Mouse (Mus musculus): ENCODE results near the gene Zfp831. TPM values are rescaled to one million over a fixed set of nuclear protein-coding genes. Genes with fewer than 3 reads are reported as not detected.
A peak's percentile ranks its signal among the peaks of the same experiment; 100 is the strongest.

Gene Zfp831
- polyA plus RNA-seq, 1 experiment from 2014 or later = 0.07 TPM

DNA sequence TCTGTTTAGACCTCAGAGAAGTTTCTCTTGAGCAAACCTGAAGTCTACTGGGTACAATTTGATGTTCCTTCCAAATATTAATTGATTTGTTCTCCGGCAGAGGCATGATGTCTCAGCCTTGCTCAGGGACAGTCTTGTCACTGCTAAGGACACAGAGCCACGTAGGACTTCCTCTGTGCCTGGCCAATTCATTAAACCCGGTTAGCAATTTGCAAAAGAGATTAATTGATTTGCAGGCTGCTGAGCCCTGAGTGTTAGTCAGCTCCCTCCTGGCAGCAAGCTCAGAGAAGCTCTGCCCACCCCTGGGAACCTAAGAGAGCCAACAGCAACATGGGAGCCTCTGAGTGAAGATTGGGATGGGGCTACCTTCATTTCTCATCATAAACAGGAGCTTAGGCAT is 25.5 kb downstream of the Zfp831 start:
- TF ChIP-seq CTCF (IDR thresholded peaks at IDR 0.05; ENCODE audit: low read depth) (no peak), EP300 (IDR thresholded peaks at IDR 0.05; ENCODE audit: low read depth) (no peak)
- Histone ChIP-seq H3K27ac (ENCODE audit: low read depth) (no peak overlapping the region), H3K27me3 (ENCODE audit: insufficient read depth, low read length) (no peaks in the 10 kb centered on the region), H3K4me3 (ENCODE audit: low read depth, low read length) (no peak overlapping the region), H3K4me1 (ENCODE audit: insufficient read depth) (peaks cover 9% of the 10 kb centered on the region), H3K4me2 (ENCODE audit: low read depth, low read length) (no peak overlapping the region), H3K9me3 (ENCODE audit: low read length) (no peaks in the 10 kb centered on the region), H3K9ac (replicated peaks) (no peak overlapping the region), H3K36me3 (replicated peaks; ENCODE audit: insufficient read depth, low read length) (no peaks in the 10 kb centered on the region)
- 63% methylated on average over 3 of the region's 3 CpGs for WGBS (ENCODE audit: insufficient replicate concordance)
- no peak for ATAC-seq
- DNase-seq = no peak

DNA sequence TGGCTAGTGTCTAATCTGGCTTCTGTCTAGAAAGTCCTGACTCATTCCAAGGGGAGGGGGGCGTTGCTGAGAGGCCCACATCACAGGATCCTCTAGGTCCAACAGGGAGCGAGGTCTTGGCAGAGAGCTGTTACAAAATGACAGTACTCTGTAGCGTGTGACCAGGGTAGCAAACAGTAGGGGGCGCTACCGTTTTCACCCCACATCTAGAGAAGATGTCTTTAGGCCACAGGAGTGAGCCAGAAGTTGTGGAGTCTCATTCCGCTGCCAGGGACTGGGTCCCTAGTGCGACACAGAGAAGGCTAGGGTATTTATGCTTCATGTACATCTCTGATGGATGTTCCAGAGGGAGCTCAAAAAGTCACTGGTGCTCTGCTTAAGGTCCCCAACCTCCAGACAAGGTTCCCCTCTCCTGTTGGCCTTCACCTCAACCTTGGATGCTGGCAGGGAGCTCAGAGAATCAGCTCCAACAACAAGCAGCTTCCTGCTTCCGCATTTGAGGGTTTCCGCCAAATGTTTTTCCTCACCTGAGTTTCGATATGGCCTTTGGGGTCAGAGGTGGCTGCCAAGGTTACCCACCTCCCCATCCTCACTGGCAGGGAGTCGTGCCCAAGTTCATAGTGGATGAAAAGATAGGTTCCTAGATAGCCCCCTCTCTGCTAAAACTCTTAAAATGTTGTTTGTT is 29.3 kb downstream of the Zfp831 start:
- peaks cover 9% of the 10 kb centered on the region for H3K4me1 ChIP-seq (ENCODE audit: insufficient read depth)
- no peaks in the 10 kb centered on the region for H3K9me3 ChIP-seq (ENCODE audit: low read length)
- TF ChIP-seq CTCF (IDR thresholded peaks at IDR 0.05; ENCODE audit: low read depth) = peak; percentile 62
- TF ChIP-seq EP300 (IDR thresholded peaks at IDR 0.05; ENCODE audit: low read depth) = no peak
- DNase-seq = peak; percentile 66
- H3K4me3 ChIP-seq (ENCODE audit: low read depth, low read length) = peak overlapping the region; percentile 49
- H3K27me3 ChIP-seq (ENCODE audit: insufficient read depth, low read length) = peaks cover 5% of the 10 kb centered on the region
- peak overlapping the region; percentile 36; the same call in 1 of the 2 replicates for H3K9ac ChIP-seq (replicated peaks)
- no peaks in the 10 kb centered on the region for H3K36me3 ChIP-seq (replicated peaks; ENCODE audit: insufficient read depth, low read length)
- H3K4me2 ChIP-seq (ENCODE audit: low read depth, low read length) = peak overlapping the region; percentile 89
- H3K27ac ChIP-seq (ENCODE audit: low read depth) = no peak overlapping the region
- WGBS (ENCODE audit: insufficient replicate concordance) = 20% methylated on average over 11 of the region's 11 CpGs
- ATAC-seq = peak; percentile 69

DNA sequence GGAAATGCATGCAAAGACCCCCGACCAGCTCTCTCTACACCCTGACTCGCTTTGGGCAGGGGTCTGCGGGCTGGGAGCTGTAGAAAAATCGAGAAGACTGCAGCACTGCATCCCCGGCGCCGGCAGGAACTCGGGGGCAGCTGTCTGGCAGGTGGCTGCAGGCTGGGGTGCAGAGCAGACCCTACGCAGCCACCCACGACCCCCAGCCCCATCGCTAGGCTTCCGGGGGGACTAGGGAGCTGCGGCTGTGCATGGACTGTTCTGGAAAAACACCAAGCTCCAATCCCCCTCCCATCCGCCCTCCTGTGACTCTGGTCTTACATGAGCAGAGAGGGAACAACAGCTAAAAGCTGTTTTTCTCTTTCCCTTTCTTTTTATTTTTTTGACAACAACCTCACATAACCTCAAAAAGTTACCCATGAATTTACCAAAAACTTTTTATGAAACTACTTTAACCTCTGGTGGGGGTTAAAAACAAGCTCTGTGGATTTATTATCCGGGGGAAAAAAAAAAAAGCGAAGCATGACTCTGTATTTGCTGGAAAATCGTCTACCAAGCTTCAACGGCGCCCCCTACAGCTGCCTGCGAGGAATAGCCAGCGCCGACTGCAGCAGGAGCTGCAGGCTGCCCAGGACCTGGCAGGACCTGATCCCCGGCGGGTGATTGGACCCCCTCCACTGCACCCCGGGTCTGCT is 30.4 kb downstream of the Zfp831 start:
- peaks cover 5% of the 10 kb centered on the region for H3K27me3 ChIP-seq (ENCODE audit: insufficient read depth, low read length)
- TF ChIP-seq CTCF (IDR thresholded peaks at IDR 0.05; ENCODE audit: low read depth) = peak; percentile 82
- TF ChIP-seq EP300 (IDR thresholded peaks at IDR 0.05; ENCODE audit: low read depth) = no peak
- peak overlapping the region; percentile 89 for H3K4me2 ChIP-seq (ENCODE audit: low read depth, low read length)
- peaks cover 9% of the 10 kb centered on the region for H3K4me1 ChIP-seq (ENCODE audit: insufficient read depth)
- peak overlapping the region; percentile 36 for H3K9ac ChIP-seq (replicated peaks)
- peak overlapping the region; percentile 49 for H3K4me3 ChIP-seq (ENCODE audit: low read depth, low read length)
- ATAC-seq (peak; percentile 58), DNase-seq (peak; percentile 90)
- H3K36me3 ChIP-seq (replicated peaks; ENCODE audit: insufficient read depth, low read length) = no peaks in the 10 kb centered on the region
- no peak overlapping the region for H3K27ac ChIP-seq (ENCODE audit: low read depth)
- no peaks in the 10 kb centered on the region for H3K9me3 ChIP-seq (ENCODE audit: low read length)
- WGBS (ENCODE audit: insufficient replicate concordance) = 2% methylated on average over 25 of the region's 25 CpGs

DNA sequence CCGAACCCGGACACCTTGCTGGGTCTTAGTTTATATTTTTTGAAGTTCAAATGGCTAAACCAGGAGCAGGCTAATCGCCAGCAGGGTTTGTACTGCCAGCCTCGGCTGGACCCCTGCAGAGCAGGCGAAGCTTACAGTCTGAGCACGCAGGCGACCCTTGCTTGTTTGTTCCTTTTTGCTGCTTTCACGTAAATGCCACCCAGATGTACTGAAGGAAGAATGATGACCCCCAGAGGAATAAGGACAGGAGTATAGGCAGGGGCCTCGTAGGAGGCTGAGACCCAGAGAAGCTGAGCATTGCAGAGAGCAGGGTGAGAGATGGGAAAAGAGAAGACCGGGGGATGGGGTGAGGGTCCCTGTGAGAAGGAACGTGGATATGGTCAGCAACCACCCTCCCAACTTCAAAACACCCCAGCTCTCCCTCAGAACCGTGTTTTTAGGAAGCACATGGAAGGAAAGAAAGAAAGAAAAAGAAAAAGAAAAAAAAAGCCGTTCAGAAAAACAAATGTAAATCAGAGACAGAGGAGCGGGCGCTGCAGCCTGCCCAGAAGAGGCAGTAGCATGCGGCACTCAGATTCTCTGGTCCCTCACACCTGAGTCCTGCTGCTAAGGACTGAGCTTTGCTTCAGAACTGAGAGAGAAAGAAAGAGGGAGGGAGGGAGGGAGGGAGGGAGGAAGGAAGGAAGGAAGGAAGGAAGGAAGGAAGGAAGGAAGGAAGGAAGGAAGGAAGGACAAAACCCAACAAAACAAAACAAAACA is 31.1 kb downstream of the Zfp831 start:
- no peak for DNase-seq

DNA sequence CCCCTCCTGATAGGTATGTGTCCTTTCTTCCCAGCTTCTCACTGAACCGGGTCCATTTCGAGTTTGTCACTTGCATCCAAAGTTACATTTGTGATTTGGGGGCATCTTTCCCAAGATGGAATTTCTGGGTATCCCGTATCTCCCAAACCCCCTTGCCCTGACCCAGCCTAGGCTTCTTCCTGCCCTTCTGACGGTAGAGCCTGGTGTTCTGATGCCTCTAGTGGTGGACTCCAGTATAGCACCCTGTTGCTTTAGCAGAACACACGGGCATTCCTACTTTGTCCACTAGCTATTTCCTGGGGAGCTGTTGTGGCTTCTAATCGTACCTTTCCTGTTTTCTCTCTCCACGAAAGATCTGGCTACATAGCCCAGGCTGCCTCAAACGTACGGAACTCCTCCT is 32.3 kb downstream of the Zfp831 start:
- H3K4me3 ChIP-seq (ENCODE audit: low read depth, low read length) = no peak overlapping the region
- H3K9ac ChIP-seq (replicated peaks) = no peak overlapping the region
- no peak overlapping the region for H3K27ac ChIP-seq (ENCODE audit: low read depth)
- TF ChIP-seq CTCF (IDR thresholded peaks at IDR 0.05; ENCODE audit: low read depth) (peak; percentile 94), EP300 (IDR thresholded peaks at IDR 0.05; ENCODE audit: low read depth) (no peak)
- H3K4me1 ChIP-seq (ENCODE audit: insufficient read depth) = peaks cover 9% of the 10 kb centered on the region
- H3K9me3 ChIP-seq (ENCODE audit: low read length) = no peaks in the 10 kb centered on the region
- peaks cover 5% of the 10 kb centered on the region for H3K27me3 ChIP-seq (ENCODE audit: insufficient read depth, low read length)
- DNase-seq = peak; percentile 80
- H3K36me3 ChIP-seq (replicated peaks; ENCODE audit: insufficient read depth, low read length) = no peaks in the 10 kb centered on the region
- ATAC-seq = peak; percentile 47; the same call in 1 of the 2 replicates
- 11% methylated on average over 9 of the region's 9 CpGs for WGBS (ENCODE audit: insufficient replicate concordance)
- H3K4me2 ChIP-seq (ENCODE audit: low read depth, low read length) = no peak overlapping the region

More for the DNA sequence above, 31.1 kb downstream of the Zfp831 start:
- Histone ChIP-seq H3K4me1 (ENCODE audit: insufficient read depth) (peaks cover 9% of the 10 kb centered on the region), H3K36me3 (replicated peaks; ENCODE audit: insufficient read depth, low read length) (no peaks in the 10 kb centered on the region), H3K9ac (replicated peaks) (no peak overlapping the region), H3K27ac (ENCODE audit: low read depth) (no peak overlapping the region), H3K9me3 (ENCODE audit: low read length) (no peaks in the 10 kb centered on the region), H3K4me3 (ENCODE audit: low read depth, low read length) (no peak overlapping the region; the same call in 1 of the 2 replicates), H3K27me3 (ENCODE audit: insufficient read depth, low read length) (peaks cover 5% of the 10 kb centered on the region), H3K4me2 (ENCODE audit: low read depth, low read length) (peak overlapping the region; percentile 89)
- 10% methylated on average over 16 of the region's 16 CpGs for WGBS (ENCODE audit: insufficient replicate concordance)
- no peak for TF ChIP-seq CTCF (IDR thresholded peaks at IDR 0.05; ENCODE audit: low read depth)
- no peak for TF ChIP-seq EP300 (IDR thresholded peaks at IDR 0.05; ENCODE audit: low read depth)
- ATAC-seq = no peak

DNA sequence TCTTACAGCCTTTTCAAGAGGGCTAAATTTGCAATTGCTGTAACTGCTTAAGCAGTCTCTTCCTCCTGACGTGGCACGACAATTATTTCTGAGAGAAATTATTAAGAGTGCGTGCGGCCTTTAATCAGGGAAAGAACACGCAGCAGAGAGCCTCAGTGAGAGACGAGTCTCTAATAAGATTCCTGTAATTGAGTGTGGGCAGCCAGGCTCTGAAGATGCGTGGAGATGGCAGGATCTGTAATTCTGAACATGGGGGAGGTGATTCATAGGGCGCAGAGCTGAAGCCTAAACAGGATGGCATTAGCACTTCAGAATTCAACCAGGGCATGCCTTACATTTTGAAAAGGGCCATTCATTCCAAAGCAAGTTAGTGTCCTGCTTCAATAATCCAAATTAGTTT is 58.0 kb downstream of the Zfp831 start:
- Histone ChIP-seq H3K27ac (ENCODE audit: low read depth) (no peak overlapping the region), H3K4me1 (ENCODE audit: insufficient read depth) (no peaks in the 10 kb centered on the region), H3K4me3 (ENCODE audit: low read depth, low read length) (no peak overlapping the region), H3K4me2 (ENCODE audit: low read depth, low read length) (no peak overlapping the region), H3K27me3 (ENCODE audit: insufficient read depth, low read length) (no peaks in the 10 kb centered on the region), H3K9me3 (ENCODE audit: low read length) (no peaks in the 10 kb centered on the region), H3K36me3 (replicated peaks; ENCODE audit: insufficient read depth, low read length) (no peaks in the 10 kb centered on the region), H3K9ac (replicated peaks) (no peak overlapping the region)
- TF ChIP-seq CTCF (IDR thresholded peaks at IDR 0.05; ENCODE audit: low read depth) (no peak), EP300 (IDR thresholded peaks at IDR 0.05; ENCODE audit: low read depth) (no peak)
- DNase-seq (no peak), ATAC-seq (no peak)
- WGBS (ENCODE audit: insufficient replicate concordance) = 81% methylated on average over 8 of the region's 8 CpGs

Measured in liver, postnatal 0 days (tissue).